Mouse (Mus musculus) induced T-regulatory cell, adult 2 months (primary cell): ENCODE data around the gene Rasa2.
"Not testable (repeated sequence)": the region's sequence is repeated elsewhere in the genome, so short reads cannot be mapped to it uniquely, and the experiment has no call there.

ENCODE experiments used
- DNase-seq: peaks from one replicate; pipeline ENCODE4 v3.0.0-alpha.2; 2012; ENCODE audit warnings: low read depth

Gene Rasa2

GRCm38 (mm10) chr9:96529961-96530673 is 101.3 kb downstream of the Rasa2 start:
- no peak for DNase-seq

- no peak for DNase-seq
These were observed 105.4 kb downstream of the Rasa2 start for GRCm38 (mm10) chr9:96526011-96526410.

GRCm38 (mm10) chr9:96524972-96525506 is 106.4 kb downstream of the Rasa2 start, which contains the start of gene Gm28729:
TSS of gene Gm28729 (minus strand) at chr9:96525264.
- no peak for DNase-seq

GRCm38 (mm10) chr9:96523148-96523547 is 108.3 kb downstream of the Rasa2 start:
- DNase-seq: no peak

- not testable (repeated sequence) for DNase-seq
These were observed 109.8 kb downstream of the Rasa2 start for GRCm38 (mm10) chr9:96521574-96521973.

GRCm38 (mm10) chr9:96517429-96517828 is 114.0 kb downstream of the Rasa2 start:
- DNase-seq: peak; percentile 26

GRCm38 (mm10) chr9:96516806-96517205 is 114.6 kb downstream of the Rasa2 start:
- DNase-seq: peak; percentile 12

GRCm38 (mm10) chr9:96515737-96516136 is 115.7 kb downstream of the Rasa2 start:
- DNase-seq: peak; percentile 59

GRCm38 (mm10) chr9:96514278-96514677 is 117.1 kb downstream of the Rasa2 start:
- no peak for DNase-seq

GRCm38 (mm10) chr9:96506011-96506498 is 125.4 kb downstream of the Rasa2 start:
- DNase-seq: no peak

- no peak for DNase-seq
These were observed 126.3 kb downstream of the Rasa2 start for GRCm38 (mm10) chr9:96505156-96505555.

GRCm38 (mm10) chr9:96504116-96504895 is 127.1 kb downstream of the Rasa2 start:
- DNase-seq: no peak

GRCm38 (mm10) chr9:96502856-96503610 is 128.4 kb downstream of the Rasa2 start:
- no peak for DNase-seq

- DNase-seq: no peak
These were observed 130.2 kb downstream of the Rasa2 start for GRCm38 (mm10) chr9:96501217-96501616.

GRCm38 (mm10) chr9:96493212-96493611 is 138.2 kb downstream of the Rasa2 start:
- no peak for DNase-seq

GRCm38 (mm10) chr9:96491810-96492209 is 139.6 kb downstream of the Rasa2 start:
- peak; percentile 83 for DNase-seq
